Mouse (Mus musculus): Measurements from ENCODE around the gene Pip5k1b.

DNA sequence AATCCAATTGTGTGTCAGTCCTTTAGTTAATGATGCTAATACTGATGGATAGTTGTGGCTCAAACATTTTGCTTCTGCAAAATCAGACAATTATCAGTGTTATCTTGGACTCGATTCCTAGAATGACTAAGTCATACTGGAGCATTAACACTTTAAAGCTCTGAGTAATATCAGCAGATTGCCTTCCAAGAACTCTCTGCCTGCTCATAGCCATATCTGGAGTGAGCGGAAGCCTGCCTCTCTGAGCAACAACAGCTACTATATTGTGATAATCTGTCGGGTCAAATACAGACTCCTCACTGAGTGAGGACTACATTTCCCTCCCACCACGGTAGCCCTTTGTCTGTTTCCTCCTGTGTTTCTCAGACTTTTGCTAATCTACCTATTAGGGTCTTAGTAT is 116.0 kb downstream of the Pip5k1b start:
- TF ChIP-seq CTCF (conservative IDR thresholded peaks at IDR 0.05; ENCODE audit: low read length): no peak
- no peak for TF ChIP-seq POU5F1 (IDR thresholded peaks at IDR 0.05; ENCODE audit: borderline replicate concordance, low read length)

All from E14TG2a.4 (cell line).